Mouse (Mus musculus) neural tube, embryonic 14.5 days (tissue): ENCODE results near the gene Ddx28. TPM values are rescaled to one million over a fixed set of nuclear protein-coding genes. Genes with fewer than 3 reads are reported as not detected.

ENCODE experiments used
- ATAC-seq: fragments of 200-750 bp; cut with Nextera tagmentation; 2 replicates; pipeline ENCODE4 v1.8.0; 2017; ENCODE audit warnings: low read depth, mild to moderate bottlenecking, moderate TSS enrichment, moderate library complexity
- H3K27ac ChIP-seq: fragments of 300-500 bp; sonication (generic); 2 replicates; pipeline ENCODE4 v1.5.1; 2014; ENCODE audit warnings: low read depth, mild to moderate bottlenecking, control low read depth, low read length, moderate library complexity, mixed read lengths
- H3K27me3 ChIP-seq: fragments of 300-500 bp; sonication (generic); 2 replicates; pipeline ENCODE4 v1.6.1; 2014; ENCODE audit warnings: low read length; ENCODE audit not compliant: control insufficient read depth, insufficient read depth
- H3K36me3 ChIP-seq: fragments of 300-500 bp; sonication (generic); 2 replicates; pipeline ENCODE4 v1.6.1; 2014; ENCODE audit warnings: low read length, mixed read lengths; ENCODE audit not compliant: control insufficient read depth, insufficient read depth
- H3K4me1 ChIP-seq: fragments of 300-500 bp; sonication (generic); 2 replicates; pipeline ENCODE4 v1.6.1; 2014; ENCODE audit warnings: low read length; ENCODE audit not compliant: control insufficient read depth, insufficient read depth
- H3K4me2 ChIP-seq: fragments of 300-500 bp; sonication (generic); 2 replicates; pipeline ENCODE4 v1.6.1; 2014; ENCODE audit warnings: mild to moderate bottlenecking, low read depth, low read length, control low read depth
- H3K4me3 ChIP-seq: fragments of 300-500 bp; sonication (generic); 2 replicates; pipeline ENCODE4 v1.5.1; 2014; ENCODE audit warnings: low read depth, low read length, control low read depth, mixed read lengths
- H3K9ac ChIP-seq: fragments of 300-500 bp; sonication (generic); replicated peaks from 2 replicates; pipeline ENCODE4 v1.6.1; 2014; ENCODE audit warnings: low read depth, mild to moderate bottlenecking, control low read depth, low read length, mixed read lengths
- H3K9me3 ChIP-seq: fragments of 300-500 bp; sonication (generic); 2 replicates; pipeline ENCODE4 v1.6.1; 2016; ENCODE audit warnings: low read length; ENCODE audit not compliant: control insufficient read depth
- WGBS: fragments of 180-500 bp; shearing (Covaris S2); extraction: QIAGEN DNeasy Blood & Tissue Kit; methylation state at CpG from one replicate; pipeline ENCODE4 v1.1.7; 2014; 5-methylcytosine and 5-hydroxymethylcytosine counted together
- polyA plus RNA-seq: library from polyadenylated mRNA; unstranded; fragments of >200 nt; fragmentation: Nextera tagmentation; extraction: Ambion mirVana; gene quantifications from 2 replicates; pipeline ENCODE4 v1.2.1, GENCODE M21; 2014

Gene Ddx28
- polyA plus RNA-seq, 1 experiment from 2014 or later = 23.9 TPM

DNA sequence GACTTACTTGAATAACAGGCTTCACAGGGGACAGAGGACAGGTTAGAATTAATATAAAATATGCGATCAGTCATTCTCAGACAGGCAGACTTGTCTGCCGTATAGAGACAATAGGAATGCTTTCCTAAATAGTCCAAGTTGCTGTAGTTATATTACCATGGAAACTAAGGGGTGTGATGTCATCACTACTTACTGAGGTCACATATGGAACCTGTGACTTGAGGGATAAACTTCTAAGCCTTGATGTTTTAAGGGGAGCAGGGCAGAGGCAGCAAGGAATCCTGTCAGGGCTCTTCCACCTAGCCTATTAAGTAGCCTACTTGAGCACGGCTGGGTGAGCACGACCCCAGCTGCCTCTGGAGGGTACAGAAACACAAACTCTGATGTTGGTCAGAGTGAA lies 5.8 kb downstream of the Ddx28 start, which contains the start of gene Dpep2nb:
Gene Dpep2nb (minus strand): TSS at position 101 of the 400 bp plus-strand sequence.
- Histone ChIP-seq H3K27me3 (no peaks in the 10 kb centered on the region), H3K9ac (no peak within 1 kb of the TSS), H3K4me2 (no peak within 1 kb of the TSS), H3K9me3 (no peaks in the 10 kb centered on the region), H3K4me3 (no peak within 1 kb of the TSS), H3K36me3 (no peaks in the 10 kb centered on the region), H3K27ac (no peak within 1 kb of the TSS), H3K4me1 (peaks cover 9% of the 10 kb centered on the region)
- WGBS = 86% methylated on average over 4 of the region's 4 CpGs
- ATAC-seq = no peak

DNA sequence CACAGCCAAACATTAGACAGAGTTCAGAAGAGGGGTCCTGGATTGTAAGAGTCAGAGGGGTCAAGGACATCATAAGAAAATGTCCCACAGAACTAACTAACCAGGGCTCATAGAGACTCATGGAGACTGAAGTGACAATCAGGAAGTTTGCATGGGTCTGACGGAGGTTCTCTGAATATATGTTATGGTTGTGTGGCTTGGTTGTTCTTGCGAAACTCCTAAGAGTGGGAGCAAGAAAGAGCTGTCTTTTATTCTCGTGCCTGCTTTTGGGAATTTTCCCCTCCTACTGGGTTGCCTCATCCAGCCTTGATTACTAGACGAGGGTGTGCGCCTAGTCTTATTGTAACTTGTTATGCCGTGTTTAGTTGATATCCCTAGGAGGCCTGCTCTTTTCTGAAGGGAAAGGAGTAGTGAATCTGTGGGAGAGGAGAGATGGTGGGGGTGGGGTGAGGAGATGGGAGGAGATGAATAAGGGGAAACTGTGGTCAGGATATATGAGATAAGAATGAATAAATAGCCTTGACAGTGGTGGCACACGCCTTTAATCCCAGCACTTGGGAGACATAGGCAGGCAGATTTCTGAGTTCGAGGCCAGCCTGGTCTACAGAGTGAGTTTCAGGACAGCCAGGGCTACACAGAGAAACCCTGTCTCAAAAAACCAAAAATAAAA lies 7.0 kb downstream of the Ddx28 start:
- H3K36me3 ChIP-seq = no peaks in the 10 kb centered on the region
- no peak overlapping the region for H3K9ac ChIP-seq
- no peaks in the 10 kb centered on the region for H3K9me3 ChIP-seq
- no peaks in the 10 kb centered on the region for H3K27me3 ChIP-seq
- no peaks in the 10 kb centered on the region for H3K4me1 ChIP-seq
- H3K4me3 ChIP-seq = no peak overlapping the region
- 82% methylated on average over 8 of the region's 8 CpGs for WGBS
- no peak for ATAC-seq
- no peak overlapping the region for H3K27ac ChIP-seq
- no peak overlapping the region for H3K4me2 ChIP-seq

DNA sequence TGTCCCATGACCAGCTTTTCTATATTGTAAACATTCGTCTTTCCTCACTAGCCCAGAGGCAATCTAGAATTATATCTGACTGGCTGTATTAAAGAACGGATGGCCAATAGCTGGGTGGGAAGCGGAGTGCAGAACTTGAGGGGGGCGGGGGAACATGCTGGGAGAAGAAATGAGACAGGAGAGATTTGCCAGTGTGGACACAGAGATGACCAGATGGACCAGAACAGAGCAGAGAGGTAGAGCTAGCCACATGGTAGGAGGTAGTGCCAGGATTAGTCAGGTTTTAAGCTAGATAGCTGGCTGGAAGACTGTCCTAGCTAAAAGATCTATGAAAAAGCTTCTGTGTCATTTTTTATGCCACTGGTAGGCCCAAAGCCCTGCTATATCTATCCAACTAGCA lies 9.8 kb downstream of the Ddx28 start:
- no peak overlapping the region for H3K9ac ChIP-seq
- no peak overlapping the region for H3K4me2 ChIP-seq
- 75% methylated on average over 4 of the region's 4 CpGs for WGBS
- H3K36me3 ChIP-seq = no peaks in the 10 kb centered on the region
- no peaks in the 10 kb centered on the region for H3K27me3 ChIP-seq
- no peaks in the 10 kb centered on the region for H3K4me1 ChIP-seq
- H3K9me3 ChIP-seq = no peaks in the 10 kb centered on the region
- no peak overlapping the region for H3K4me3 ChIP-seq
- ATAC-seq = no peak
- H3K27ac ChIP-seq = no peak overlapping the region

DNA sequence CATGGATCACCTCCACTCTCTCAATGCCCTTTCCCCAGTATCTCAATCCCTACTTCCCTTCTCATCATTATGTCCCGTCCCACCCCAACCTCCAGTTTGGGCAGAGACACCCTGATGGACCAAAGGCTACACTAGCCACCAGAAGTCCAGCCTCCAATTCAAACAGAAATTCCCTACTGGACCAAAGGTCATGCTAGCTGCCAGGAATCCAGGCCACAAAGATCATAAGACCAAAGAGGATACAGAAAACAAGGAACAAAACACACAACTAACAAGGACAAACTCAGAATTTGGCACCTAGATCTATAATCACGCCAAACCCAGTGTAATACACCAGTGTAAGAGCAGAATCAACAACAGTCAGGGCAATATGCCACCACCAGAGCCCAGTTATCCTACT lies 12.7 kb downstream of the Ddx28 start:
- Histone ChIP-seq H3K4me1 (no peaks in the 10 kb centered on the region), H3K4me2 (no peak overlapping the region), H3K9me3 (no peaks in the 10 kb centered on the region), H3K4me3 (no peak overlapping the region), H3K27me3 (no peaks in the 10 kb centered on the region), H3K36me3 (no peaks in the 10 kb centered on the region), H3K27ac (no peak overlapping the region), H3K9ac (no peak overlapping the region)
- WGBS = 87% methylated on average over 2 of the region's 2 CpGs
- no peak for ATAC-seq

DNA sequence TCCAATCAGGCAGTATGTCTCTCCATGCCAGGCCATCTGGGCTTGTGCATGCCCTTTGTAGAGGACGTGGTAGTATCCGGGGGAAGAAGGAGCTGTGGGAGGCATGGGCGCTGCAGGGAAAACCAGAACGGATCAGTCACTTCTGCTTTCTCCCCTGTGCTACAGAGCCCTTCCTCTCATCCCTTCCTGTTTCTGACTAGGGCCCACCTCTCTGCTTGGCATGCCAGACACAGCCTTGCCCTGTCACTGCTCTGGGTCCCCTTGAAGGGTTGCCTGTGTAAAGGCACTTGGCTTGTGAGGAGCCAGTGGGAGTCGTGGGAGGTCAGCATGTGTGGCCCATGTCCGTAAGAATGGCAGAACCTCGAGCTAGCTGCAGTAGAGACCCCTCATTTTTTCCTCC lies 15.3 kb downstream of the Ddx28 start:
- no peak overlapping the region for H3K4me3 ChIP-seq
- WGBS = 69% methylated on average over 6 of the region's 7 CpGs

DNA sequence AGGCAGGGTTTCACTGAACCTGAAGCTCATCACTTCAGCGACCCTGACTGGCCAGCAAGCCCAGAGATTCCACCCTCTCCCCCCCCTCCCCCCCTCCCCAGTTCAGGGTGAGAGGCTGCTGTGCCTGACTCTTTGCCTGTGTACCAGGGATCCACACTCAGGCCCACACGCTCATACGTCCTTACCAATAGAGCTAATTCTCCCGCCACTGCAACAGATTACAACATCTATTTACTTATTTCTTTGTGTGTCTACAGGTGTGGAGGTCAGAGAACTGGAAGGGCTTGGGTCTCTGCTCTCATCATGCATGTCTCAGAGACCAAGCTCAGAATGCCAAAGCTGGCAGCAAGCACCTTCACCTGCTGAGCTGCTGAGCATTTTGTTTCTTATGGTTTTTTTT lies 18.5 kb downstream of the Ddx28 start:
- Histone ChIP-seq H3K27ac (no peak overlapping the region), H3K27me3 (no peaks in the 10 kb centered on the region), H3K9ac (no peak overlapping the region), H3K4me1 (no peaks in the 10 kb centered on the region), H3K4me3 (no peak overlapping the region), H3K4me2 (no peak overlapping the region), H3K36me3 (no peaks in the 10 kb centered on the region), H3K9me3 (no peaks in the 10 kb centered on the region)
- ATAC-seq = no peak
- WGBS = 67% methylated on average over 4 of the region's 4 CpGs

More for the DNA sequence above, 15.3 kb downstream of the Ddx28 start:
- Histone ChIP-seq H3K36me3 (no peaks in the 10 kb centered on the region), H3K4me1 (no peaks in the 10 kb centered on the region), H3K9me3 (no peaks in the 10 kb centered on the region), H3K27ac (no peak overlapping the region), H3K27me3 (no peaks in the 10 kb centered on the region), H3K9ac (no peak overlapping the region), H3K4me2 (no peak overlapping the region)
- ATAC-seq = no peak

DNA sequence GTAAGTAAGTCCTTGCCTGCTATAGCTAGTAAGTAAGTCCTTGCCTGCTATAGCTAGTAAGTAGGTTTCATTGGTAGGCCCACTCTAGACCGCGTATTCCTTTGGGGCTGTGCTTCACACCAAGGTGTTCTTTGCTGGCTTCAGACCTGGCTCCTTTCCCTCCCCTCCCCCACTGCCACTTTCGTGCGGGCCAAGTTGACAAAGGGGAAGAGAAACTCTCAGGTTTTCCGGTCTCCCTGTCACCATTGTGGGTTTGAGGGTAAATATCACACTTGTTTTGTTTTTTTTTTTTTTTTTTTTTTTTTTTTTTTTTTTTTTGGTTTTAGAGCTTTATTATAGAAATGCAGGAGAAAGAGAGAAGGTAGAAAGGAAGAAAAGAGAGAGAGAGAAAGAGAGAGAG lies 19.2 kb downstream of the Ddx28 start:
- Histone ChIP-seq H3K9me3 (no peaks in the 10 kb centered on the region), H3K9ac (no peak overlapping the region), H3K4me2 (no peak overlapping the region), H3K36me3 (no peaks in the 10 kb centered on the region), H3K4me3 (no peak overlapping the region), H3K27ac (no peak overlapping the region), H3K4me1 (no peaks in the 10 kb centered on the region), H3K27me3 (no peaks in the 10 kb centered on the region)
- ATAC-seq = no peak
- 78% methylated on average over 5 of the region's 5 CpGs for WGBS

DNA sequence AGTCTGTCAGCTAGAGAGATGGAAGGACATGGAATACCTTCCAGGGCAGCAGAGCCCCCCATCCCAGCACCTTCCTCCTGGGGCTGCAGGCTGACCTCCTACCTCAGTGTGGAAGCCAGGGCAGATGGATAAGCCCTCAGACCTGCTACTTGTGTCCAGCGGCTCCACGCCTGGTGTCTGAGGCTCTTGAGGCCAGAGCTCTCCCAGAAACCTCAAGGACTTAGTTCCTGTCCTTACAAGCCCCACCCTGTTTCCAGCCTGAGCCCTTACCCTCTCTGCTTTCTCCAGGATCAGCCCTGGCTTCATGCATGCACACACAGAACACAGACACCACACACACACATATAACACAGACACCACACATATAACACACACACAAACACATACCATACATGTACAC lies 20.1 kb downstream of the Ddx28 start:
- no peak for ATAC-seq
- WGBS = 88% methylated on average over 2 of the region's 2 CpGs
- Histone ChIP-seq H3K4me1 (no peaks in the 10 kb centered on the region), H3K4me2 (no peak overlapping the region), H3K9ac (no peak overlapping the region), H3K36me3 (no peaks in the 10 kb centered on the region), H3K9me3 (no peaks in the 10 kb centered on the region), H3K27me3 (no peaks in the 10 kb centered on the region), H3K4me3 (no peak overlapping the region), H3K27ac (no peak overlapping the region)

DNA sequence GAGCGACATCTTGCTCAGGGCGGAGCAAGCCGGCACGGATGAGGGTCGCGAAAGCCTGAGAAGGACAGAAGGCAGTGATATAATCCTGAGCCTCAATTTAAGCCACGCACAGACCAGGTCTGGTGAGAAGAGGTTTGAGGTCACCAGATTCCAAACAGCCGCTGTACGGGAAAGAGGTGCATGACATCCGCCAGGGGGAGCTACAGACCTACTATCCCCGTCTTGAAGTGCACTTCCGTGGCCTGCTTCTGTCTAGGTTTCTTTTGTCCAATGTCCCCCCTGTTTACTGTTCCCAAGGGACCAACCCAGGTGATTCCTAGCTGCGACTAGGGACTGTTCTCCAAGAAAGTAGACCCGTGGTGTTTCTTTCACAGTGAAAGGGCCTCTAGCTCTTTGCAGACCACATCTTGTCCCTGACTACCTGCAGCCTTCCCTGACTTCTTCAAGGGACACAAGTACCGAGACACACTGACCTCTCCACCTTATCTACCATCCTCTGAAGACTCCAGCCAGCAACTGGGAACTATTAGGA lies 20.8 kb downstream of the Ddx28 start, which contains the start of gene Dus2:
Gene Dus2 (plus strand): TSS at position 482 of the 532 bp plus-strand sequence.
- H3K4me2 ChIP-seq = no peak within 1 kb of the TSS
- no peak within 1 kb of the TSS for H3K4me3 ChIP-seq
- no peaks in the 10 kb centered on the region for H3K36me3 ChIP-seq
- no peak within 1 kb of the TSS for H3K9ac ChIP-seq
- H3K4me1 ChIP-seq = no peaks in the 10 kb centered on the region
- WGBS = 8% methylated on average over 15 of the region's 15 CpGs
- H3K27me3 ChIP-seq = no peaks in the 10 kb centered on the region
- H3K27ac ChIP-seq = no peak within 1 kb of the TSS
- ATAC-seq = peak; percentile 68; the same call in 1 of the 2 replicates
- no peaks in the 10 kb centered on the region for H3K9me3 ChIP-seq
